Mouse (Mus musculus): ENCODE measurements around the gene Sfmbt2.

The Sfmbt2 gene

DNA sequence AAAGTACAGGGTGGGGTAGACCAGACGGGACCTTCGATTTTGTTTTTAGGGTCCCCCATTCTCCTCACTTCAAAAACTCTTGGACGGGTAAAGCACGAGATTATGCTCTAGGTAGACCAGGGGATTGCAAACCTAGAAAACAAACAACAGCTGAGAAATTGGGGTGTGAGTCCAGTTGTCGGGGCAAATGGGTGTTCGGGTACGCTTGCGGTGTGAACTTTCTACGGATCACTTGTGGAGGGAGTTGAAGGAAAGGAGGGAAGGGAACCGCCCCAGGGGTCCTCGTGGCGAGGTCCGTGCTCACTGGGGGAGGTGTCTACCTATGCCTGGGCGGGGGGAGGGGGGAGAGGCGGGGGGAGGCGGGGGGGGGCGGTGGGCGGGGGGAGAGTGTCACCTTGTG, 1.6 kb downstream of the Sfmbt2 start:
- in situ Hi-C loops (cut with MboI, MseI), result loop anchor here (10.0 kb wide), 1 partner anchor 497 kb away; no protein-coding TSS in a partner anchor

DNA sequence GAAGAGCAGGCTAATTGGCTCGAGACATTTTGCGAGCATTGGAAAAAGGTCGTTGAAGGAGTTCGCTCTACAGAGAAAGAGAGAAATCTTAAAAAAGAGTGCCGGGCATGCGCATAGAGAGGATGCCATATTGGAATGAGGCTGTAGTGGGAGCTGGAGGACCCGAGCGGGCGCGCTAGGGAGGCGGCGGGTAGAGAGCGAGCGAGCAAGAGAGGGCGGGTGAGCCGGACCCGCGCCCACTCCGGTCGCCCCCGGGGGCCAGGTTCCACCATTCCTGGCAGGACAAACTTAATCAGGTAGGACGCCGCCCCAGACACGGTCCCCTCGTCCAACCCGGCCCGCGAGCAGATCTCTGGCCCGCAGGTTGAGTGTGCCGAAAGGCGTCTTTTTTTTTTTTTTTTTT, 2.0 kb downstream of the Sfmbt2 start:
- in situ Hi-C loops (cut with MboI, MseI), result loop anchor here (10.0 kb wide), 1 partner anchor 498 kb away; no protein-coding TSS in a partner anchor

DNA sequence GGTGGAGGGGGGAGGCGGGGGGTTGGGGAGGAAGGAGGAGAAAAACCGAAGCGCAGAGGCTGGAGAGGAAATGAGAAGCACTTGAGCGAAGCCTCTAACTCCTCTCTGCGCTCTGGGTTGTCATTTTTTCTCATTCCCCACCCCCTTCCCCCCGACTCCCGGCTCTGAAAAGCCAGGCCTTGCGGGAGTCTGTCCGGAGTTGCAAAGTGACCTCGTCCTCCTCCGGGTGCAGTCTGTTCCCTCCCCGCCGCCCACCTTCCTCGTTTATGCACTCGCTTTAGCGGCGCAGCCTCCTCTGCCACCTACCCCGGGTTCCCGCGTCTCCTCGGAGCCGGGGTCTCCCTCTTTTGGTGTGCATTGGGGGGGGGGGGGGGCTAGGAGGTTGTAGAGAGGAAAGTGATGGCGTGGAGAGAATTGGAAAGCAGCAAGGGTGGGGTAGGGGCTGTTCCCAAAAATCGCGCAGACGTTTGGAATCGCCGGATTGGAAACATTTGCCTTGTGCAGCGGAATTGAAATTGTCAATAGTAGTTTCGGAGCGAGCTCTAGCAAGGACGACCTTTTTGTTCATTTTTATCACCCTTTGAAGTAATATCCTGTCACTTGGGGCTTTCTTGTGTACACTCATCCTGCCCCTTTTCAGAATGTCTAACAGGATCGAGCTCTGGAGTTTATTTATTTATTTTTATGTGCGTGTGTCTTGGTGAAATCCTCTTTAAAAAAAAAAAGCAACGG, 2.6 kb downstream of the Sfmbt2 start:
- in situ Hi-C loops (cut with MboI, MseI), result loop anchor here (10.0 kb wide), 1 partner anchor 498 kb away; no protein-coding TSS in a partner anchor

DNA sequence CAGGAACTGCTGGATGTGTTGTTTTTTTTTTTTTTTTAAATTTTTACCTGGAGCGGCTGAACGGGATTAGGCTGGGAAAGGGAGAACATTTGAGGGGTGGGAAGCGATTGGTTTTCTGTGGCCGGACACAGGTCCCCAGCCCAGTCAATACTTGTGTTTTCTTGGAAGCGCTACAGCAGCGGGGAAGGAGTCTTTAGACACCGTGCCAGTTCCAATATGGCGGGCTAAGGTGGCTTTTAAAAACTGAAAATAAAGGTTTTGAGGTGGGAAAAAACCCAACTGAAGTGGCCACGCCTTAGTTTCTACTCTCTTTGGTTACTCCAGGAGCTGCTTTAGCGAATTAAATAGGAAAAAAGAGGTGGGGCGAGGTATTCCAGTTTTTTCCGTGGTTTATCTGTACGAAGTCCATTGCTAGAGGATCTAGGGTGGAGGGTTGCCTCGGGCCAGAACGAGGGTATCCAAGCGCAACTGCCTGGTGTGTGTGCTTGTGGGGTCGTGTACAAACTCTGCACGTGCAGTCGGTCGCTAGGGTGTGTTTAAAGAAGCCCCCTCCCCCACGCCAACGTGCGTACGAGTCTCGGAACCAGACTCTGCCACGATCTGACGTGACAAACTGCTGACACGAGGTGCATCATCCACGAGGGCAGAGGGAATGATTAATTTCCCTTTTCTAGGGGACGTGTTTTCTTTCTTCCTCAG, 3.3 kb downstream of the Sfmbt2 start:
- in situ Hi-C loops (cut with MboI, MseI), result loop anchor here (10.0 kb wide), 1 partner anchor 499 kb away; no protein-coding TSS in a partner anchor

DNA sequence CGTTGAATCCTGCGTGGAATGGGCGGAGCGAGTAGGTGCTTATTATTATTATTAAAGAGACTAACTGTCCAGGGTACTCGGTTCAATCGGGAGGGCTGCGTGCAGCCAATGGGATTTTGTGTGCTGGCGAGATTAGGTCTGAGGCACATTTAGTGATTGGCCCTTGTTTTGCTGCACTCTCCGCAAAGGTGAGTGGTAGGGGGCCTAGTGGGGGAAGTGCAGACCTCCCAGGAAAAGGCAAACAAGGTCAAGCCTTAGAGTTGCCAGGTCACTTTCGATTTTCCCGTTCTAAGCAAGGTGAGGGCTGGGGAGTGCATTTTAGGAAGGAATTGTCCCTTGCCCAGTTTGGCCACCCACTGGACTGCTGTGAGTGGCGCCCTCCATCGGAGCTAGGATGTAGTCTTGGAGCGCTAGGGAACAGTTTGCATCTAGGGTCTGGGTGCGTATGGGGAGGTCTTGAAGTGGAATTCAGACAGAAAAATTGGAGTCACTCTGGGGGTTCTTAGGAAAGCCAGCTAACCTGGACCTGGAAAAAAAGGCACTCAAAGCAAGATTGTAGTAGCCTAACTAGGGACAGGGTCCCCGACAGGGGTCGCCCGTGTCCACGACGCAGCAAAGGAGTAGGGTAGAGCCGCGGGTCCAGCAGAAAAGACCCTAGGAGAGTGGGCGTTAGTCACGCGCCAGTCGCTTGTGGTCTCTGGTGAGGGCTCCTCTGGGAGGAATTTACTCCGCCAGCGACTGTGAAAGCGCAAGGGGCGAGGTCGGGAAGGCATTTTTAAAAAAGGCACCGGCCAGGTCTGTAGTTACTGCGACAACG, 4.1 kb downstream of the Sfmbt2 start:
- in situ Hi-C loops (cut with MboI, MseI), result loop anchor here (10.0 kb wide), 1 partner anchor 500 kb away; no protein-coding TSS in a partner anchor

DNA sequence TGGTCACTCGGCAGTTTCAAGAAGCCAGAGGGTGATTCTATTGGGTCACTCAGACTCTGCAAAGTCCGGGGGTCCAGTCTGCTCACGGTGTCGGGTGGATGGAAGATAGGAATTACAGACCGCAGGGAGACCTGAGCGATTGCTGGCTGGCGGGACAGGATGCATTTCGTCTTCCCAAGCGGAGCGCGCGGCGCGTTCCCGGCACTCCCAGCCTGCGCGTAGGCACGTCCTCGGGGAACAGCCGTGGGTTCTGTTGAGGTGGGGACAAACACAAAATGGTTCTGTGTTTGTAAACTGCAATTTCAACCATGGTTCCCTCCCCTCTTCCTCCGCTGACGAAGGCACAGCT, 4.7 kb downstream of the Sfmbt2 start:
- in situ Hi-C loops (cut with MboI, MseI), result loop anchor here (10.0 kb wide), 1 partner anchor 500 kb away; no protein-coding TSS in a partner anchor

DNA sequence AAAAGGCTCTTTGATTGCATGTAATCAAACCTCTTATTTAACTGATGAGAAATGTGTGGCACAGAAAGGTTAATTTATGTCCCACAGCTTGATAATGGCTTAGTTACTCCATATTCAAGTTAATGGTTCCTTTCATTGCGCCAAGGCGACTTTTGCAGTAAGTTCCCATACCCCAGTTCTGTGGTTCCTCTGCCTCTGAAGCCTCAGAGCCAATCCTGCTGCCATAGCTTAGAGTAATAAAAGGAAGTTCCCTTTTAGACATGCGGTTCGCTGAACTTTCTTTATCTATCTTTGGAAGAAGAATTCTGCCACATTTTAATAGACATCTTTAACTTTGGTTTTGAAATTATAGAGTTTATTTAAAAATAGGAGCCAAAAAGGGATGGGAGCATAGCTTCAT, 19.7 kb downstream of the Sfmbt2 start:
- in situ Hi-C loops (cut with MboI, MseI), result no loop called here

DNA sequence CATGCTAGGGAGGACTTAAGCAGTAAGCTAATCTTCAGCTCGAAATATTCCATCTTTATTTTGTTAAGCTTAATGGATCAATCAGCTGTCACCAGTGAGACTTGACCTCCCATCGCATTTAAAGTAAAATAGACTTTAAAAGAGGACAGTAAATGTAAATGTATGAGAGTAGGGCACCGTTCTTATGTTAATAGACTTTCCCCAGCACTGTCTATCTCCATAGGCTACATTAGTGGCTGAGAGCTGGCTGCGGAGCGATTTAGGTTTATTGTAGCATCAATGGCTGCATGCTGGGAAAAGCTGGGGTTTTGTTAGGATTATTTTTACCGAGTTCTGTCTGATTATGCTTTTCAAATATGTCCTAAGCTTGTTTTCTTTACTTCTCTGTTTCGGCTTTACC, 20.5 kb downstream of the Sfmbt2 start:
- in situ Hi-C loops (cut with MboI, MseI), result no loop called here

DNA sequence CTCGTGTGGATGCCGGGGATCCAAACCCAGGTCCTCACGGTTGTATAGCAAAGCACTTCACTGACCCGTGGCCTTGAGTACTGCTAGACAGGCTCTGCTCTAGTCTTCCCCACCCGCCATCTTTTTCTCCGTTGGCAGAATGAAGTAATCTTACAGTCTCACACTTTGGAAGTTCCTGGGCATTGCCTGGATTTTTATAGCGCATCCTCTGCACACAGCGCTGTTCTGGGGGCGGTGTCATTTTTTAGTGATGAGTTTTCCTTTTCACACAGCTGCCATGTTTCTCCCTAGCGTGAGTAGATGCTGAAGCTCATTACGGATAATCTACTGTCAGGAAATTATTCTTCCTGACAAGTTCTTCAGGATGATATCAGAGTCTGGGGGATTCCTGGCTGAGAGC, 24.8 kb downstream of the Sfmbt2 start:
- in situ Hi-C loops (cut with MboI, MseI), result no loop called here

DNA sequence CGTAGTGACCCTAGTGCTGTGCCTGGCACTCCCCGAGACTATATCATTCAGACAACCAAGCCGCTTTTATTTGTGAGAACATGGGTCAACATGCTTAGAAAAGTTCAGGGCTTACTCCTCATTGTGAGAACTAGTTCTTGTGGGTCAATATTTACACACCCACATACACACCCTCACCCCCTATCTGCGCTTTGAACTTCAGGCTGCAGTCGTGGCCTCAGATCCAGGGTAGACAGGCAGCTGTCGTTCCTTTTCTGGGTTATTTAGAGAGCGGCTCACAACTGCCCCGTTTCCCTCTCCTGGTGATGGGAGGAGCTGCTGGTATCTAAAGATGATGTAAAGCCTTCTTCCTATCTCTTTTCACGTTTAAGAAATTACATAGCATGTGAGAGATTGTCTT, 27.5 kb downstream of the Sfmbt2 start:
- in situ Hi-C loops (cut with MboI, MseI), result no loop called here

DNA sequence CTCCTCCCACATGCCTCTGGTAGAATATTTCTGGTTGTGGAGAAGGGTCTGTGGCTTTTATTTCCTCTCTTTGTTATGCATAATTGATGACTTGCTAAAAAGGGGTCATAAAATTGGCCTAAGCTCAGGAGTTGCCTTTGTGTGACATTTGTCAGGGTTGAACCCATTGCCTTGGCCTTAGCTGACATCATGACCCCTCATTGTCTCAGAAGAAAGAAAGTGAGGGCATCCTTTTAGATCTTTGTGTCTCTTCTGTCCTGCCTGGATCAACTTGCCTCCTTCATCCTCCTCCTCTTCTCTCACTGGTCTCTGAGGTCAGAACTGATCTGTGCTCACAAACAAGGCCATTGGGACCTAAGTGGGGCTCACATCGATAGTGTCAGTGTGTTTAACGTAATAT, 35.8 kb downstream of the Sfmbt2 start:
- in situ Hi-C loops (cut with MboI, MseI), result no loop called here

DNA sequence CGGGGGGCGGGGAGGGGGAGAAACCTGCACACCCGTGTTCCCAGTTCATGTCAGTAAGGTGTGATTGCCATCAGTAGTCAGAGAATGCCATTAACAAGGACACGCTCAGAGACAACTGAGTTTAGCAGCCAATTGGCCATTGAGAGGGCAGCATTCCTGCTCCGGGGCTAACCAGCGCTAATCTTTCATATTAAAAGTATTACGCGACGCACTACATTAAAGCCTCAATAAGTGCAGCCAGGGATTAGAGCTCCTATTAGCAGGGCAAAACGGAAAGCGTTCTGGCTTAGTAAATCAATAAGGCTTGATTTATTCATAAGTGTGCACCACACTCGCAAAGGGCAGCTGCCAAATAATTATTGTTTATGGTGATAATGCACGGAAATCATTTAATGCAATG, 39.1 kb downstream of the Sfmbt2 start:
- in situ Hi-C loops (cut with MboI, MseI), result no loop called here

DNA sequence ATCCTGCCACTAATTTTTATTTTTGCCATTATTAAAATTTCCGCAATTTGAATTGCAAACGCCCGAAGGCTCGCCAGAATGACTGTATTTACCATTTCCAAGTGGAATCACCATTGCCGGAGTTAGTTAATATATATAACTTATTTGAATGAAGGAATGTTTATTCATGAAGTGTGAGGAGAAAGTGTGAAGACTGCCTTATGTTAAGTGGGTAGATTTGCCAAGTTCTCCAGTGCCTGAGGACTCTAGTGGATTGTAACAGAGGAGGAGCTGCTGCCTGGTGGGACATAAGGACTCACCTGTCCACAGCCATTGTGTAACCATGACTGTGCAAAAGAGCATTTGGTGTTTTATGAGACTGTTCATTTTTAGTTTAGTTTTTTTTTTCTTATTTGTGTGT, 39.8 kb downstream of the Sfmbt2 start:
- in situ Hi-C loops (cut with MboI, MseI), result no loop called here

DNA sequence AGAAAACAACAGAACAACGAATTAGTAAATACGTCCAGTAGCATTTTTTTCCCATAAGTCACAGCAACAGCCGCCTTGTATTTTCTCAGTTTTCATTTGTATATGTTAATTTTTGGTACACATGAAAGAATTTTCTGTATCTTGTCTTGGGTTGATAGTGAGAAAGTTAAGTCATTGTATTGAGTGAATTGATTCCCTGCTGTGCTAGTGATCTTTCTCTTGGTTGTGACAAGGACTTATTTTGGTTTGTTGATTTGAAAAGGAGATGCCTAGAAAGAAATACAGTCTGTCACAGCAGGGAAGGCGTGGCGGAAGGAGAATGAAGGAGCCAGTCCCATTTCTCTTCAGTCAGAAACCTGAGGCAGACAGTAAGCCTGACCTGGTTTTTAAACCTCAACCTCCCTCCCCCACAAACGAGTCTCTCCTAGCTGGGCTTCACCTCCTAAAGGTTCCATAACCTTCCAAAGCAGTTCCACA, 50.7 kb downstream of the Sfmbt2 start:
- in situ Hi-C loops (cut with MboI, MseI), result no loop called here

DNA sequence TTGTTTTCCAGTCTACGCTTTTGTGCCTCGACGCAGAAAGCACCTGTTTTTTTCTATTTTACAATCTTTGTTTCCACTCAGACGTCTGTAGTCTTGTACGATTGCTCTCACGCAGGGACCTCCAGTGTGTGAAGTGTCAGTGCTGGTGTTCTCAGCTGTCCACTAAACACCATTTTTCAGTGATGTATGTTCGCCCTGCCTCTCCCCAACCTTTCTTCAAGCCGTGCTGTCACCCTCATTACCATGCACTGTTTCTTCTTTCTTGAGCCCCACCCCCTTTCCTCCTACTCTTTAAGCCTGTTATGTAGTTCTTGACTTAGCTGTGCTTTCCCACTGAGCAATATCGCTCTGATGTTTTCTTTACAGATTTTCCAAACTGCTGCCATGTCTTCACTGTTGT, 67.0 kb downstream of the Sfmbt2 start:
- in situ Hi-C loops (cut with MboI, MseI), result loop anchor here (10.0 kb wide), 1 partner anchor 168 kb away; no protein-coding TSS in a partner anchor

DNA sequence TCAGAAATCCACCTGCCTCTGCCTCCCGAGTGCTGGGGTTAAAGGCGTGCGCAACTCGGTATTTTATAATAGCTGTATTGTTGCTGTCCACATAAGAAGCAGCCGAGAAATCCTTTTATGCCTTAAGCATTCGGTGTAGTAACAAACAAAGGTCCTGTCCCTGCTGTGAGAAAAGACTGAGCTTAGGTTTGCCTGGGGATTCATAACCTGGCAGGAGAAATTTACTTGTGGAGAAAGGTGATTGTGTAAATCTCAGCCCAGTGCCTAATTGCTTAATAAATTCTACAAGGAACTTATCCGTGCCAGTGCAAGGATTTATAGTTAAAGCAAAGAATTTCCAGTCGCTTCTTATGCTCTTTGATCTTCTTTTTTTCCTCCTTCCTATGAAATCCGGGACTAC, 71.5 kb downstream of the Sfmbt2 start:
- in situ Hi-C loops (cut with MboI, MseI), result no loop called here

DNA sequence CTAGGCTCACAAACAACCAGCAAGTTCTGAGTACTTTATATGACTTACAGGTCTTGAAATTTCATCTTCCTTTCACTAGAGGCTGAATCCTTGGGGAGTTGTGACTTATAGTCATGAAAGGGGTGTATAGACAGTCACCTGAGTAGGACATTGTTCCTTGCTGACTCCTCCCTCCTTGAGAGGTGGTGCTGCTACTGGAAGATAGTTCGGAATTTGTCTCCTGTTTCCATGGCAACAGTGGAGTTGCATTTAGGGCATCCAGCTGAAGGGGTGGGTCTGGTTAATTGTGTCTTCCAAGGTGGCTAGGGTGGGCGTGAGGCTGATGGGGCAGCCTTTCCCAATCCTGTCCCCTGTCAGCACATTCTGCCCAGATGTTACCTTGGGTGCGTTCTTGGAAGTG, 83.3 kb downstream of the Sfmbt2 start:
- in situ Hi-C loops (cut with MboI, MseI), result no loop called here

DNA sequence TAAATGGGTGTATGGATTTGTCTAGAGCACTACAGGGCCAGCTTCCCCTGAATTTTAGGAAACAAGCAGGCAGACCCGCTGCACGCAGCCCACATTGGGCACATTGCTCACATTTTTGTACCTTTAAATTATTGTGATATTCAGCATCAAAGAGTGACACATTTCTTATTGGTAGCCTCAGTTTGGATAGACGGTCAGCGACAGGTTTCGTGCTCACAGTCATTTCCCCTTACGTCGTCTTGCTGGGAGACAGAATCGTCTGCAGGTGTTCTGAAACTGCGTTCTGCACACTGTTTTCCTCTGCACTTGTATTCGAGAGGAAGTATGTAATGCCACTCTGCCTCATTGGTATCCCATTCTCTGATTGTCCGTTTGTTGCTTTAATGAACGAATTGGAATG, 88.0 kb downstream of the Sfmbt2 start:
- in situ Hi-C loops (cut with MboI, MseI), result no loop called here

DNA sequence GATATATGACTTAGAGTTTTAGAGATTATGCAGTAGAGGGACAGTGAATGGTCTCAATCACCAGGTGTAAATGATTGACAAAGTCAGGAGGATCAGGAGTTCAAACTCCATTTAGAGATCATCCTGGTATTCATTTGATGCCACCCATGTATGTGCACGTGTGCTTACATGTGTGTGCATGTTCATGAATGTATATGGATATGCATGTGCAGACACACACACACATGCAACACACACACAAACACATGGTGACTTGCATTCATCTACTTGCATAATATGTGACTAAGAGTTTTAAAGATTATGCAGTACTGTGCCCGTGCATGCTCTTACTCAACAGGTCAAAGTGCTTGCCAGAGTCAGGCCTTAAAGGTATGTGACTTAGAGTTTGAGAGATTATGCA, 146.2 kb downstream of the Sfmbt2 start:
- in situ Hi-C loops (cut with MboI, MseI), result no loop called here

DNA sequence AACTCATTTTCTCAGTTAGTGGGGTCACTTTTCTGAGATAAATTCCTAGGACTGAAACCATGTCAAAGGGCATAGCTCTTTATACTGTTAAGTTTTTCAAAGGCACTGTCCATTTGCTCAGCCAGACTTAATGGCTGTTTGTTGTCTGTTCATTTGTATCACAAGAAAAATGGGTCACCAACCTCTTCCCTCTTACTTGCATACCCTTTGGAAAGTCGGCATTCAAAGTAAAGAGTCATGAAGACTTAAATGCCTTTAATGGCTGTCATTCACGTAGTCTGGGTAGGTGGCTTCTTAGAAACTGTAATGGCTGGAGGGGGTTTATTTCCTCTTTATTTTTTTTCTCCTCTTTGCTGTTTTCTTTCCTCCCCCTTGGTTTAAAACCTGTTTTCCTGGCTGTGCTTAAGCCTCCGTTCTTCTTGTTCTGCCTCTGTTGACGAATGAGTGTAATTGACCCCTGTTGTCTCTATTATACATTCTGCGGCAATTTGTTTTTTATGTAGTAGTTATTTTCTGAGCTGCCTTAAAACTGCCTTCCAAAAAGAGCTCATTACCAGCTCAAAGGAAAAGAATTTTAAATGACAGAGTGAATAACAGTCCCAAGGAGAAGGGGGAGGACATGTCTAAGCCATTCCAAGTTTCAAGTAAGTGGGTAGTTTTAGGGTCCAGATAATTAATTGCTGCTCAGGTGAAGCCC, 151.6 kb downstream of the Sfmbt2 start:
- in situ Hi-C loops (cut with MboI, MseI), result no loop called here

DNA sequence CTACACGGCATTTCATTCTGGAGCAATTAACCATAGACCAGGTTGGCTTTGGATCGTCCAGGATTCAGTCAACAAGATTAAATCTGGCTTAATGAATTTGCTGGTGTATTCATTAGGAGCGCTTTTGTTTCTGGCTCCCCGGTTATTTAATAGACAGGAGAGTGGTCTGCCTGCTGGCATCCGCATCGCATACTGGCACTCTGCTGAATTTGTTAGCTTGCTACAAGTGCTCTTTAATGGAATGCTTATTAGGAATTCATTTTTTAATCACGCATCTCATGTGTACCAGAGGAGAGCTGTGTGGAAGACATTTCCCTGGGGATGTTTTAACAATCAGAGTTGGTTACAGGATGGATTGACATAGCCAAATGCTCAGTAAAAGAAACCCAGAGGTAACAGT, 155.3 kb downstream of the Sfmbt2 start:
- in situ Hi-C loops (cut with MboI, MseI), result no loop called here

Measured in regulatory T cell (primary cell).